Mouse (Mus musculus): ENCODE measurements around the gene Trim15.

Gene Trim15

GRCm38 (mm10) chr17:36866719-36867527 is at the start of gene Trim15:
Gene Trim15 (minus strand): TSS chr17:36867210.
- in situ Hi-C loops (cut with MboI, MseI), result no loop called here

GRCm38 (mm10) chr17:36915076-36915475 is 48.1 kb upstream of the Trim15 start:
- in situ Hi-C loops (cut with MboI, MseI), result no loop called here

GRCm38 (mm10) chr17:36914108-36914507 is 47.1 kb upstream of the Trim15 start:
- in situ Hi-C loops (cut with MboI, MseI), result no loop called here

- in situ Hi-C loops (cut with MboI, MseI), result no loop called here
Observed at GRCm38 (mm10) chr17:36912031-36912430, 45.0 kb upstream of the Trim15 start.

- in situ Hi-C loops (cut with MboI, MseI), result no loop called here
Observed at GRCm38 (mm10) chr17:36909802-36910201, 42.8 kb upstream of the Trim15 start.

GRCm38 (mm10) chr17:36908235-36908634 is 41.2 kb upstream of the Trim15 start:
- in situ Hi-C loops (cut with MboI, MseI), result no loop called here

GRCm38 (mm10) chr17:36903651-36904050 is 36.6 kb upstream of the Trim15 start:
- in situ Hi-C loops (cut with MboI, MseI), result no loop called here

- in situ Hi-C loops (cut with MboI, MseI), result no loop called here
Observed at GRCm38 (mm10) chr17:36900691-36901090, 33.7 kb upstream of the Trim15 start.

- in situ Hi-C loops (cut with MboI, MseI), result no loop called here
Observed at GRCm38 (mm10) chr17:36900001-36900400, 33.0 kb upstream of the Trim15 start.

GRCm38 (mm10) chr17:36899376-36899775 is 32.4 kb upstream of the Trim15 start:
- in situ Hi-C loops (cut with MboI, MseI), result no loop called here

GRCm38 (mm10) chr17:36897552-36898205 is 30.7 kb upstream of the Trim15 start, which contains the start of gene Trim31:
Gene Trim31 (plus strand): TSS chr17:36898118.
- in situ Hi-C loops (cut with MboI, MseI), result no loop called here

- in situ Hi-C loops (cut with MboI, MseI), result no loop called here
Observed at GRCm38 (mm10) chr17:36897065-36897464, 30.1 kb upstream of the Trim15 start.

- in situ Hi-C loops (cut with MboI, MseI), result no loop called here
Observed at GRCm38 (mm10) chr17:36896583-36896982, 29.6 kb upstream of the Trim15 start.

GRCm38 (mm10) chr17:36893387-36893786 is 26.4 kb upstream of the Trim15 start:
- in situ Hi-C loops (cut with MboI, MseI), result loop anchor here (5.0 kb wide), 2 partner anchors 309 to 314 kb away; partner anchors contain the start of gene Olfr94 (in 1 of the 2)

- in situ Hi-C loops (cut with MboI, MseI), result loop anchor here (5.0 kb wide), 2 partner anchors 310 to 315 kb away; partner anchors contain the start of gene Olfr94 (in 1 of the 2)
Observed at GRCm38 (mm10) chr17:36892362-36892761, 25.4 kb upstream of the Trim15 start.

GRCm38 (mm10) chr17:36891496-36891895 is 24.5 kb upstream of the Trim15 start:
- in situ Hi-C loops (cut with MboI, MseI), result loop anchor here (5.0 kb wide), 2 partner anchors 311 to 316 kb away; partner anchors contain the start of gene Olfr94 (in 1 of the 2)

GRCm38 (mm10) chr17:36890073-36890903 is 23.3 kb upstream of the Trim15 start, which contains the start of gene Trim40:
Gene Trim40 (minus strand): TSS chr17:36890123.
- in situ Hi-C loops (cut with MboI, MseI), result loop anchor here (5.0 kb wide), 2 partner anchors 312 to 317 kb away; partner anchors contain the start of gene Olfr94 (in 1 of the 2)

GRCm38 (mm10) chr17:36885132-36885790 is 18.3 kb upstream of the Trim15 start:
- in situ Hi-C loops (cut with MboI, MseI), result no loop called here

- in situ Hi-C loops (cut with MboI, MseI), result no loop called here
Observed at GRCm38 (mm10) chr17:36883350-36883749, 16.3 kb upstream of the Trim15 start.

GRCm38 (mm10) chr17:36874636-36875035 is 7.6 kb upstream of the Trim15 start:
- in situ Hi-C loops (cut with MboI, MseI), result no loop called here
